Mouse (Mus musculus) right cerebral cortex, postnatal 36 days (tissue): ENCODE data around the gene Tceanc2.
"Not testable (repeated sequence)": the region's sequence is repeated elsewhere in the genome, so short reads cannot be mapped to it uniquely, and the experiment has no call there.

Experiments used
- DNase-seq, 2 experiments: peaks; one replicate each; pipeline ENCODE4 v3.0.0; 2022; ENCODE audit warnings: low spot score in 2 of 2, mixed read lengths in 1 of 2

The Tceanc2 gene

DNA sequence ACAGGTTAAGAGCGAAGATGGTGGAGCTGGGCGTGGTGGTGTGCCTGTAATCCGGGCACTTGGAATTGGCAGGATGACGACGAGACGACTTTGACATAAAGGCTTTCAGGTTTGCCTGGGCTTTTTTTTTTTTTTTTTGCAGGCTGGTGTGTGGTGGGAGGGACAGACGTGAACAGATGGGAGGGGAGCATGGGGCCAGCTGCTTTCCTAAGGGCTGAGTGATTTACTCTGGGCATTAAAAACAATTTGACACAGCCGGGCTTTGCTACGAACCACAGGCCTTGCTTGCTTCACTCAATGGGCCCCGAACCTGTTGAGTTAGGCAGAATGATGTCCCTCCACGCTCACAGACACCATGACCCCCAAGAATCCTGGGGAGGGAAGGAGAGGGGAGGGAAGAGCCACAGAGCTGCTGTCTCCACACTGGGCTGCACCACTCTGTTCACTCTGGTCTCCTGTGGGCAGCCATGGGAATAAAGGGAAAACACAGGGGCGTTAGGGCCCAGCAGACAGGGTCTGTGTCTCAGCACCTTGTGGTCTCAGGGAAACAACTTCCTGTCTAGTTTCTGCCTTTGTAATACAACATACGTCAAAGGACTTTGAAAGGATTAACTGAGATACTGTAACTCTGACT is 51.9 kb downstream of the Tceanc2 start:
- no peak for DNase-seq

DNA sequence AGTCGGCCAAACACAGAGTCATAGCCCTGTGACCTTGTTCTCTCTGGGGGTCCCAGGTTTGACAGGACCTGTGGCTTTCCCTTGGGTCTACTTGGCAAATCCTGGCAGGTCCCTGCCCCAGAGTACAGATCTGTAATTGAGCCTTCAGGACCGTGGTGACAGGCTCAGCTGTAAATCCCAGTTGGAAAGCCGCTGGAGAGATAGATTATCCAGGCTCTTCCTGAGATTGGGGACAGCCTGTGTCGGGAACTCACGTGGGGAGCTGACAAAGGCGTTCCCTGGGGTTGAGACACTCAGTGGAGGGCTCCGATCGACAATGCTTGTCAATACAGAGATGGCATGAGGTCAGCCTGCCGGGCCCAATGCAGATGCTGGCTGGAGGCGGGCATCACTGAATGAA is 52.5 kb downstream of the Tceanc2 start:
- DNase-seq, result no peak

DNA sequence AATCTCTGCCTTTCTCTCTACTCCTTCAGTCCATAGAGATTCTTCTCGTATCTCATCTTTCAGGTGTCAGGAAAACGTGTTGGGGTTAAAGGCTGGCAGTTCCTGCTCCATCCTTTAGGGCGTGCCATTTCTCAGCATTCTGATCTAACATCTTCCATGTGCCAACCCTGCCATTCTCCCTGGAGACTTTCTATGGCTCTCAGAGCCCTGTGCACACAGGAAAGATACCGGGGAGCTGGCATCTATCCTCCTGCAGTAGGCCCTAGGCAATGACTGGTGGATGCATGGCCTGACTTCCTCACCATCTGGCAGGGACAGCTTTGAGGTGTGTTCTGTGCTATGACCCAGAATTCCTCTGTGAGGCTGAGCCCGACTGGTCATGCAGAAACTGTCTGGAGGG is 53.8 kb downstream of the Tceanc2 start:
- DNase-seq, result no peak

DNA sequence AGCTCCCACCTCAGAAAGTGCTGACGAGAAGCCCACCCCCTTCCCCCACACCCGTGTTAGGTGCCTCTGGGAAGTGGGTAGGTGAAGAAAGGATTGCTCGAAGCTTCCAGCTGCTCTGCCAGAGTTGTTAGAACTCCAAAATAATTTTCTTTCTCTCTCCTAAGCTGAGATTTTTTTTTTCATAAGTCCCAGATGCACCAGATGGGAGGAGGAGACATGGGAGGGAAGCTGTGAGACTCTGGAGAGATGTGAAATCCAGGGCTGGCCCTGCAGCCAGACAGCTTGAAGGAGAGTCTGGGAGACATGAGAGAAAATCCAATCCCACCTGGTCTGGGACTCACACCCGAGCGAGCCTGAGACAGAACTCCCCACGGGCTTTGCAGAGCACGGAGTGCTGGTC is 54.5 kb downstream of the Tceanc2 start:
- peak in 1 of 2 experiments; percentile 29 for DNase-seq

DNA sequence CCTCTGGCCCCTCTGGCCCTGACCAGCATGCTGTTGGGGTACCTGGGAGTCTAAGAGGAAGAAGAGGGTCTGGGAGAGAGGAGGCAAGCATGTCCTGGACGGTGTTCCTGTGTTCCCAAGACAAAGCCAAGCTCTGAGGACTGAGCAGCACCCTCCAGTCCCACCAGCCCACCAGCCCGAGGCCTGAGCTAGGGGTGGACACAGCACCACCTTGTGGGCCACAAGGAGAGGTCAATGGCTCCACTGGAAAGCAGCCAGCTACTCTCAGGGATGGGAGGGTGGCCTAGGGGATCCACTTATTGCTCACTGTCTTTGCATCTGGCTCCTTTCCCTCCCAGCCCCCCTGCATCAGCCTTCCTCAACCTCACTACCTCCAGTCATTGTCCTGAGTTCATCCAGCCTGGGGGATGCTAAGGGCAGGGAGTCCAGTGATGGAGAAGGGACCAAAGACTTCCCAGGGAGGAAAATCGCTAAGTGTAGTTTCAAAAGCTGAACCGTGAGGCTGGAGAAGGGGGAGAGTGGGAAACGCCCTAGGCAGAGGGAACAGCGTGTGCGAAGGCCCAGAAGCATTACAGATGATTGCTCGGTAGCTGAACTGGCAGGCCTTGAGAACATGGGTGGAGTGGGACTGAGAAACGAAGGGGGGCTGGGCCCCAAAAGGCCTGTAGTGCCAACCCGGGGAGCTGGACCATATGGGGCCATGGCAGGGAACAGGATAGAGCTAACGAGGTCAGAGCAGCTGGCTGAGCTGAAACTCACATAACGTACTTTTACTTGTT is 57.6 kb downstream of the Tceanc2 start:
- no peak for DNase-seq

DNA sequence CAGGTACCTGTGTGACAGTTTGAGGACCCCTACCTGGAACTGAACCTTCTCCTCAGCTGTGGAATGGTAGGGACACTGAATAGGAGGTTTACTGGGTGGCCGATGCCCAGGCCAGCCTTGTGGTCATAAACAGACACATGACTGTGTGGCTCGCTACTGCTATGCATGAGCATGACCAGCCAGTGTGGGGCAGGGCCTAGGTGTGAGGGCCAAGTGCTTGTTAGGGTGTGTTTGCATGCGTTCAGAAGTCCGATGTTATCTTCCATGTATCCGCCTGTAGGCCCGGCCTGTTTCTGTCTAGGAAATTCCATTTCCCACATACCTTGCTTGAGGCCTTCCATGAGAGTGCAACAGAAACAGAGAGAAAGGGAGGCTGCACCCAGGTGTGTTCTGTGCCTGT is 58.2 kb downstream of the Tceanc2 start:
- DNase-seq, result no peak

- DNase-seq, result no peak
Observed at GRCm38 (mm10) chr4:107119056-107119455, 59.9 kb downstream of the Tceanc2 start.

- DNase-seq, result no peak
Observed at GRCm38 (mm10) chr4:107117741-107118385, 61.1 kb downstream of the Tceanc2 start.

GRCm38 (mm10) chr4:107114278-107114677 is 64.6 kb downstream of the Tceanc2 start:
- DNase-seq, result no peak

DNA sequence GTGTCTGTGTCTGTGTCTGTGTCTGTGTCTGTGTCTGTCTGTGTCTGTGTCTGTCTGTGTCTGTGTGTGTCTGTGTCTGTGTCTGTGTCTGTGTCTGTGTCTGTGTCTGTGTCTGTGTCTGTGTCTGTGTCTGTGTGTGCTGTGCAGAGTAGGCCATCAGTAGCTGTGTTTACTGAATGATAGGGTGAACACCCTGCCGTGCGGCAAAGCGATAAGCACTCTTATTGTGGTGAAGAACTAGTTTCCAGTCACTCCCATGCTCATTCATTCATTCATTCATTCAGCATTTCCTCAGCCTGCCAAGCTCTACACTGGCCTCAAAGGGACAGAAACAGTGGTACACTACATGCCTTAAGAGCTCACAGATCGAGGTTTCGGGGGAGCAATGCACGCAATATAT is 69.7 kb downstream of the Tceanc2 start:
- not testable (repeated sequence) for DNase-seq

DNA sequence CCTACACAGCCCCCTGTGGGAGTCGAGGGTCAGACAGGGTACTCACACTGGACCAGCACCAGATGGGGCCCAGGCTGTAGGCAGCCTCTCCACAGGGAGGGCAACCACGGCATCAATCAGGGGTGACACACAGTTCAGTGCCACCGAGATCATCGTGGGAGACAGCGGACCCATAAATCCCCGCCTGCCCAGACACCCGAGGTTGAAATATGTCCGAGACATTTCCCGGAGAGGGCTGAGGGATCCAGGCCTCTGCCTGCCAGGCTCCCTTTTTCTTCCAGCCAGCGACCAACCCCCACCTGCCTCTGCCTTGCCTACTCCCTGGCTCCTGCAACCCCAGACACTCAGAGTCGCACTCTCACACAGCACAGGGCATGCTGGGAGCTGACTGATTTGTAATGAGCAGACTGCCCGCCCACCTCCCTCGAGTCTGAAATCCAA is 70.6 kb downstream of the Tceanc2 start:
- DNase-seq, result peak in 1 of 2 experiments; percentile 30

- no peak for DNase-seq
Observed at GRCm38 (mm10) chr4:107106777-107107176, 72.1 kb downstream of the Tceanc2 start.

DNA sequence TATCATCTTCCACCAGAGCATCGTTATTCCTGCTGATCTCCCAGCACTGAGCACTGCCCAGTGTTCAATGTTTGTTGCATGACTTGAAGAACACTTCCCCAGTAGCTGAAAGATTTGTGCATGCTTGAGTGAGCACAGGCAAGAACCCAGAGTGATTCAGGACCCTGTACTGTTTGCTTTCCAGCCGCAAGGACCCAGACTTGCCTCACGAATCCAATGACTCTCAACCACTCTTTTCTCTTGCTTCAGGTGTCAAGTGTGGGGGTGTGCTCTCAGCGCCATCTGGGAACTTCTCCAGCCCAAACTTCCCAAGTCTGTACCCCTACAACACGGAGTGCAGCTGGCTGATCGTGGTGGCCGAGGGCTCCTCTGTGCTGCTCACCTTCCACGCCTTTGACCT is 76.7 kb downstream of the Tceanc2 start:
- no peak for DNase-seq

DNA sequence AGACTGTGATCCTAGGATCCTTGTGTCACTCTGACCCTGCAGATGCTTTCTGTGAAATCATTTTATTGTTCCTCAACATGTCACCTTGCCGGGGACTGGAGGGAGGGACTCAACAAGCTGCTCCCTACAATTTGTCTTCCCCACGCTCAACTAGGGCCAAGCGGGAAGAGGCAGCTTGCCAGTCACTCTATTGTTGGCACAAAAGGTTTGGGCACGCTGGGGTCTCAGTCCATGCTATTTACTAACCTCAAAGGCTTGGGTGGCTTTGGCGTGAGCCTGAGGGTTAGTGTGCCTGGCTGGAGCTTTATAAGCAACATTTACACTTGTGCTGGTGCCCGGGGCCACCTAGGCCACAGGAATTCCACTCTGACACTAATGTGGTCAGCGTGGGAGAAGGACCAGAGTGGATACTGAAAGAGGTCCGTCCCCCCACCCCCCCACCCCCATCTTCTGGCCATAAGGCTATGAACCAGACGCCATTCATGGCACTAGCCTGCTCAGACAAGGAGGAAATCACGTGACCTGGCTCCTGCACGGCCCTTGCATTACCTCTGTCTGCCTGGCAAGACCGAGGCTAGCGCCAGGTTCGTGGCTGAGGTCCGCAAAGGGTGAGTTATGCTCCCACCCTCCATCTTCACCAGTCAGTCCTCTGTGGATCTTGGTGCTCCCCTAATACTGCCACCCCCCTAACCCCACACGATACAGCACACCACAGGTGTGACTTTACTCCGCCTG is 80.0 kb downstream of the Tceanc2 start:
- DNase-seq, result no peak

DNA sequence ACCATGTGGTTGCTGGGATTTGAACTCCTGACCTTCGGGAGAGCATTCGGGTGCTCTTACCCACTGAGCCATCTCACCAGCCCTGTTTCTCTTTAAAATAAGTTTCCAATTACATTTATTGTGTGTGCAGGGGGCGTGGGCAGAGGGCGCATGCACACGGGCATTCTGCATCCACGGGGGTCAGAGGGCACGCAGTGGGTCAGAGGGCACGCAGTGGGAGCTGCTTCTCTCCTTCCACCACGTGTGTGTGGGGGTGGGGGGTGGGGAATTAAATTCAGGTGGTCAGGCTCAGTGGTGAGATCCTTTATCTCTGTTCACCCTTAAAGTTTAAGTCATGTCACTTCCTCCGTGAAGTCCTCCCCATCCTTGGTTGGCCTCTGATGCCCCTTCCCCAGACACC is 80.5 kb downstream of the Tceanc2 start:
- no peak for DNase-seq

DNA sequence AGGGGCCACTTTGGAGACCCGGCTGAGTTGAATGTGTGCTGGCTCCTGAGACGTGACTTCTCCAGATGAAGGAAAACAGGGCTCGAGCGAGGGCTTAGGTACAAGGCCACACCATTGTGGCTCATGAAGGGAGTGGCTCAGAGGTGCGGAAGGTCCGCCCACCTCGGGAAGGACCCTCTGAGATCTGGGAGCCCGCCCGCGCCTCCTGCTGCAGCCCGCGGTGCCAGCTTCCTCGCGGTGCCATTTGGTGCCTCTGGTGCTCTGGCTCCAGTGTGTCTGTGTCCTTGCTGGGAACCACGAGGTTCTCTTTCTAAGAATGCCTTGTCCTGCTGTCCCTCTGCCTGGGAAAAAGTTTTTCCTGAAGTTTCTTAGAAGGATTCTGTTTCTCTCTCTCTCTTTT is 81.0 kb downstream of the Tceanc2 start:
- no peak for DNase-seq

DNA sequence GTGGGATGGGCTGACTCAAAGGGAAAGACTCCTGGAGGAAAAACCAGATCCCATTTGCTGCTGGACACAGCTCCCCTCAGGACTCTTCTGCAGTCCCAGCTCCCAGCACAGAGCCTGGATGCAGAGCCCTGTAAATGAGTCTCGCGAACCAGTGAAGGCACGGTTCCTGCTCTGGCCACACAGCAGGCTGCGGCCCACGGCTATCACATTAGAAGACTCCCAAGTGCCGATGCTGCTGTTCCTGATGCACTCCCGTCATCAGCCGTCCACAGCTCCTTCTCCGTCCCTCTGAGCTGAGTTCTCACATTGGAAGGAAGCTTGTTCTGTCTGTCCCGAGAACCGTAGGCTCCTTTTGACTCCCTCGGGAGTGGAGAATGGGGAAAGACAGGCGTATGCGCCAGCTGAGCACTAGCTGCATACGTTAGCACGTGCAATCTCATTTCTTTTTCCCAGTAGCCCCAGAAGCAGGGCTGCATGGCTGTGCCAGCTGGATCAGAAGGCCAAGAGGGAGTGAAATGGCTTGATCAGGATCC is 82.0 kb downstream of the Tceanc2 start, which contains the start of gene Cdcp2:
TSS of gene Cdcp2 (plus strand) at position 51 of the 533 bp plus-strand sequence.
- DNase-seq, result no peak

- DNase-seq, result no peak
Observed at GRCm38 (mm10) chr4:107096043-107096442, 82.9 kb downstream of the Tceanc2 start.

GRCm38 (mm10) chr4:107094484-107095187 is 84.3 kb downstream of the Tceanc2 start:
- no peak for DNase-seq

DNA sequence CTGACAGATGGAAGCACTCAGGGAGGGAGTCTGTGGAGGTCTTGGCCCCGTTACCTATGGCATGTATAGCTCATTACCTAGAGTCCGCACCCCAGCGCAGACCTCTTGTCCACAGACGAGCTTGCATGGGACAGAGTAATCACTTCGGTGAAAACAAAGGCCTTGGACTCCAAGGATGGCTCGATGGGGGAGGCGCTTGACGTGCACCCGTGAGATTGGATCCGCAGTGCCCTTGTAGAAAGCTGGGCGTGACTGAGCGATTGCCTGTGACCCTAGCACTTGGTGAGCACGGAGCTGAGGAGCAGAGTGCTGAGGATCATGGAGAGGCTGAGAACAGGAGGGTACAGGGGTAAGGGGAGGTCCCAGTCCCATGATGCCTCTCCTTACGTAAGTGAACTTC is 87.2 kb downstream of the Tceanc2 start:
- DNase-seq, result no peak

- DNase-seq, result peak; percentile 74 to 84
Observed at GRCm38 (mm10) chr4:107084858-107085257, 94.1 kb downstream of the Tceanc2 start.
